Mouse (Mus musculus) megakaryocyte, embryonic 14.5 days (primary cell): ENCODE results near the gene Col4a2.

ENCODE experiments used
- FLI1 ChIP-seq: IDR thresholded peaks from 2 replicates; pipeline ENCODE4 v1.6.1; 2012; ENCODE audit warnings: low read length, inconsistent platforms, mixed read lengths
- GATA1 ChIP-seq: IDR thresholded peaks from 3 replicates; pipeline ENCODE4 v1.6.1; 2012; ENCODE audit warnings: mixed read lengths, low read length, inconsistent platforms, borderline replicate concordance

DNA sequence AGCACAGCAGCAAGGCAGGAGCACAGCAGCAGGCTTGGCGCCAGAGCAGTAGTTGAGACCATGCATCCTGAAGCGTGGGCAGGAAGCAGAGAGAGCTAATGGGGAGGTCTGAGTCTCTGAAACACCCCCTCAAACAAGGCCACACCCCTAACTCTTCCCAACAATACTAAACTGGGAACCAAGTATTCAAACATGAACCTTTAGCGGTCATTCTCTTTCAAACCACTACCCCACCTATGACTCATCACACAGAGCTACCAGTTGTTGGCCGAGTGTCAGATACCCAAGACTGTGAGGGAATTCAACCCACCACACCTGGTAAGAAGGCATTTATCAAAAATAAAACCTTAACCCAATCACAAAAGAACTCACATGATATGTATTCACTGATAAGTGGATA, 174.6 kb downstream of the Col4a2 start:
- no peak for TF ChIP-seq FLI1
- TF ChIP-seq GATA1: no peak
